Mouse (Mus musculus): Measurements from ENCODE around the gene Khdc1c. TPM values are rescaled to one million over a fixed set of nuclear protein-coding genes. Genes with fewer than 3 reads are reported as not detected.

Khdc1c gene
- total RNA-seq, 2 experiments from 2014 or later, result not detected

Other genes starting within 250 kb of the Khdc1c start
- 10 to 100 TPM; 19.0 to 20.2 TPM for gene Tmem14a, start 149.8 kb upstream of the Khdc1c start, total RNA-seq (2021)
- gene Gsta3, start 127.7 kb upstream of the Khdc1c start, total RNA-seq (2021), result 1 to 10 TPM in 1 of 2 experiments, under 1 TPM in 1; 0.78 to 1.1 TPM
- gene Khdc1a, start 18.7 kb upstream of the Khdc1c start, total RNA-seq (2021), result not detected
- gene Khdc1b, start 15.2 kb downstream of the Khdc1c start, total RNA-seq (2021), result not detected